Mouse (Mus musculus) gastrocnemius, postnatal 4 days (tissue): ENCODE results near the gene Baz1a. TPM values are rescaled to one million over a fixed set of nuclear protein-coding genes. Genes with fewer than 3 reads are reported as not detected.
A peak's percentile ranks its signal among the peaks of the same experiment; 100 is the strongest.
"Not testable (repeated sequence)": the region's sequence is repeated elsewhere in the genome, so short reads cannot be mapped to it uniquely, and the experiment has no call there.

Experiments used
- DNase-seq, 2 experiments: peaks; one replicate each; pipeline ENCODE4 v3.0.0; 2021 to 2022; ENCODE audit warnings: low spot score in 2 of 2, mixed read lengths in 2 of 2
- total RNA-seq, 2 experiments: library from RNA; stranded (reverse); gene quantifications; 2 replicates each; pipeline ENCODE4 v1.2.3; 2021

Baz1a gene
- total RNA-seq, 2 experiments from 2014 or later = 11.4 to 13.4 TPM

DNA sequence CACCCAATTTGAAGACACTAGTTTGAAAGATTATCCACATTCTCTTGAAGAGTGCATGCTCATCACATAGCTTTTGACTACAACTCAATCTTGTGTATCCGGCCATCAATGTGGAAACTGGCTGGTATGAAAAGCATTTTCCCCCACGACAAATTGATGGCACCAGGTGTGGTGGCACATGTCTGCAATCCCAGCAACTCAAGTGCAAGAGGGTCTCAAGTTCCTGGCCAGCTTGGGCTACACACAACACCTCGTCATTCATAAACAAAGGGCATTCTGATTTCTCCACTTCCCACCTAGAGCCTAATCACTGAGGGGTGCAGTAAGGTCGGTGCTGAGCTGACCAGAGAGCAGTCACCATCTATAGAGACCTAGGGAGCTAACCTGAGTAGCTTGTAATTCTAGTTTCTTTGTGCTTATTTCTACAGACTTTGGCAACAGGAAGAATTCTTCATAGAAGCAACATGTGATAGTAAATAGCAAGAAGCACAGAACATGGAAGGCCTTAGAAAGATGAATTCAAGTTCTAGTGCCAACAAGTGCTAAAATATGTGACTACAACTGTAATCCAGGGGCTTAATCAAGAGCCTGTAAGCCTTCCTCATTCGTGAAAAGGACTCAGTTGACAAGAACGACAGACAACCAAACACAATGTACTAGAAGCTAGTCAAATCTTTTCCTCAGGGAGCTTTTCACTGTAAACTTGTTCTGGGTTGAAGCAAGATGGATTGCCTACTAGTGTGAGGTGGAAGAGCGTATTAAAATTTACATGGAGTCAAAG, 31.0 kb downstream of the Baz1a start:
- no peak for DNase-seq

GRCm38 (mm10) chr12:54981962-54982361, 32.2 kb downstream of the Baz1a start:
- no peak for DNase-seq

GRCm38 (mm10) chr12:54980939-54981338, 33.2 kb downstream of the Baz1a start:
- DNase-seq = no peak

DNA sequence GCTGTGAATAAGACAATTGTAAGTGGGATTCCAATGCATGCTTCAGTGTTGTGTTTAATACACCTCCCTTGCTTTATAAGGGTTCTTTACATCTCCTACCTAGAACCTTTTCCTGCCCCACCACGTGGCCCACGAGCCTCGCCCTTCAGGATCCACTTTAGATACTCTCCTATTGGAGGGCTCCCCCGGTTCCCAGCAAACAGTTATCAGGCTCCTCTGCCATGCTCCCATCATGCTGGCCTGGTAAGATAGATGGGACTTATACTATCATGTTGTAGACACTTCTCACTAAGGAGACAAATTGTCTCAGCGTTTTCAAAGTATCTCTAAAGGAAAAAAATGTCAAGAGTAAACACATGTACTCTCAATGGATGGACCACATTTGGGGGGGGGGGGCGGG, 33.6 kb downstream of the Baz1a start:
- DNase-seq = no peak

DNA sequence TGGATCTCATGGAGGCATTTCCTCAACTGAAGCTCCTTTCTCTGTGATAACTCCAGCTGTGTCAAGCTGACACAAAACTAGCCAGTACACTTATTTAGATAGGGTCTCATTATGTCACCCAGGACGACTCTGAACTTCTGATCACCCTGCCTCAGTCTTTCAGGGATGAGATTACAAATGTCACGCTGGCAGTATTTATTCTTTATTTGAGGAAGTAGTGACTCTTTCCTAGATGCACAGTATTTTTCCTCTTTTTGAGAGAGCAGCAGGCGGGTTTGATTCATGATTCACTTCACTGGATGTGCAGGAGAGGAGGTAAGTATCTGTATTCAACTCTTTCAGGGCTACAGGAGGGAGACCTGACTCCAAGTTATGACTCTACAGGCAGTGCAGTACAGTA, 45.1 kb downstream of the Baz1a start:
- no peak for DNase-seq

DNA sequence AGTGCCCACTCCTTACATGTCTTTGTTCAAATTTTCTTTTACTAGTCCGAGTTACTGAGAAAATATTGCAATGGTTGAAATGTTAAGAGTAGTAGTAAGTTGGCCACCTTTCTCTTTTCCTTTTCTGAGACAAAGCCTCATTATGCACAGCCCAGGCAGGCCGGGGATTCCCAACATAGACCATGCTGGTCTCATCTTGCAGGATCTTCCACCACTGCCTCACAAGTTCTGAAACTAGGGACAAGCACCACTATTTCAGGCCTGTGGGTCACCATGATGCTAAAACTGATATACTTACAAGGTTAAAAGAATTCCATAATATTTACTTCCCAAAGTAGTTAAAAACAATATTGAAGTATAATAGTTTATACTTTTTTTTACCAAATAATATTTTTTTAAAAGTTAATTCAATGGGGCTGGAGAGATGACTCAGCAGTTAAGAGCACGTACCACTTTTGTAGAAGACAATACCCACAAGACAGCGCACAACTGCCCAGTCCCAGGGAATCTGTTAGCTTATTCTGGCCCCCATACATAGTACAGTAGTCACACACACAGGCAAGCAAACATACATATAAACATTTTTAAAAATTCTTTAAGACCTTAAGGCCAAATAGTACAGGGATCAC, 48.5 kb downstream of the Baz1a start:
- DNase-seq = no peak

GRCm38 (mm10) chr12:54959569-54959968, 54.6 kb downstream of the Baz1a start:
- no peak for DNase-seq

DNA sequence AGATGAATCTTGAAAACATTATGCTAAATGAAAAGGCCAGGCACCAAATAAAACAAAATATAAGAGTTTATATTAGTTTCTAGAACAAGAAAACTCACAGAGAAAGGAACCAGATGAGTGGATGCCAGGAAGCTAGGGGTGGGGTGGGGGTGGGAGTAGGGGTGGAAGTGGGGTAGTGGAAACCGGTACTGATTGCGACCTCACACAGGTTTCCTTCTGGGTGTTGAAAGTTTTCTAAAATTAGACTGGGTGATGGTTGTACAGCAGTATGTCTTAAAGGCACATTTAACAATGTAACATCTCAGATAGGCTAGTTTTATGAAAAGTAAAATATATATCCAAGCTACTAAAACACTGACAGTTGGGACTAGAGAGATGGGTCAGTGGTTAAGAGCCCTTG, 57.2 kb downstream of the Baz1a start:
- DNase-seq = no peak

DNA sequence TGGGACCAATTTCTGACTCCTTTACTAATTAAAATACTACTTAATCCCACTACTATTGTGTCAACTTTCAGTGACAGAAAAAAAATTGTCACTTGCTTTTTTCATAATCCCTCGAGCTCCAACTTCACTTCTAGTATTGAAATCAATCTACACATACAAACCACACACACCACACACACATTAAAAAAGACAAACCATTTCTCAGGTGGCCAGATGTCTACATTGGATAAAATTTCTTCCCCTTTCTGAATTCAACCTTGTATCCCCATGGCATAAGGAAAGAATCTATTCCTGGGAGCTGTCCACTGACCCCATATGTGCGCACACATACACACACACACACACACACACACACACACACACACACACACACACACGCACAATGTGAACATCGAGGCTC, 57.7 kb downstream of the Baz1a start:
- no peak for DNase-seq

- no peak for DNase-seq
Observed at GRCm38 (mm10) chr12:54946116-54946515, 68.0 kb downstream of the Baz1a start.

DNA sequence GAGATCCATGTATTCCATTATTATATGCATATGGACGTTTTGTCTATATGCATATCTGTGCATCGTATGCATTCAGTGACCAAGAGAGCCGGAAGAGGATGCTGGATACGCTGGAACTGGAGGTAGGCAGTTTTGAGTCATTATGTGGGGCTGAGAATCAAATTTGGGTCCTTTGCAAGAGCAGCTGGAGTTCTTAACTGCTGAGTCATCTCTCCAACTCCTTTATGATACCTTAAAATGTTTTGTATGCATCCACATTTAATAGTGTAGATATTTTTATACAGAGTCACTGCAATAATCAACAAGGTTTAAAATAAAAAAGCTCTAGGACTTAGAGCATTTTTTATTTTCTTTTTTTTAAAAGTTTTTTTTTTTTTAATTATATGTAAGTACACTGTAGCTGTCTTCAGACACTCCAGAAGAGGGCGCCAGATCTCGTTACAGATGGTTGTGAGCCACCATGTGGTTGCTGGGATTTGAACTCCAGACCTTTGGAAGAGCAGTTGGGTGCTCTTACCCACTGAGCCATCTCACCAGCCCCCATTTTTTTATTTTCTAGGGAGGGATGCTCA, 71.5 kb downstream of the Baz1a start:
- not testable (repeated sequence) for DNase-seq

DNA sequence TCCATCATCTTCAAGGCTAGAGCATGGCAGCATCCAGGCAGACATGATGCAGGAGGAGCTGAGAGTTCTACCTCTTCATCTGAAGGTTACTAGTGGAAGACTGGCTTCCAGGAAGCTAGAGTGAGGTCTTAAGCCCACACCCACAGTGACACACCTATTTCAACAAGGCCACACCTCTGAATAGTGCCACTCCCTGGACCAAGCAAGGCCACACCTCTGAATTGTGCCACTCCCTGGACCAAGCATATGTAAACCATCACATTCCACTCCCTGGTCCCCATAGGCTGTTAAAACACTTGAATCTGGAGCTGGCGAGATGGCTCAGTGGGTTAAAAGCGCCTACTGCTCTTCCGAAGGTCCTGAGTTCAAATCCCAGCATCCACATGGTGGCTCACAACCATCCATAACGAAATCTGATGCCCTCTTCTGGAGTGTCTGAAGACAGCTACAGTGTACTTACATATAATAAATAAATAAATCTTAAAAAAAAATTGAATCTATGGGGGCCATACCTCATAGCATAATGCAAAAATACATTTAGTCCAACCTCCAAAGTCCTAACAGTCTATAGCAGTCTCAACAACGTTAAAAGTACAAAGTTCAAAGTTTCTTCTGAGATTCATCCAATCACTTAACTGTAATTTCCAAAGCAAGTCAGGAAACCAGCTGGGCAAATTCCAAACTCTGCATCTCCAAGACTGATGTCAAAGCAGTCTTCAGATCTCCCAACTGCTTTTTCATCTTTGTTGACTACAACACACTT, 76.4 kb downstream of the Baz1a start:
- DNase-seq = not testable (repeated sequence)

DNA sequence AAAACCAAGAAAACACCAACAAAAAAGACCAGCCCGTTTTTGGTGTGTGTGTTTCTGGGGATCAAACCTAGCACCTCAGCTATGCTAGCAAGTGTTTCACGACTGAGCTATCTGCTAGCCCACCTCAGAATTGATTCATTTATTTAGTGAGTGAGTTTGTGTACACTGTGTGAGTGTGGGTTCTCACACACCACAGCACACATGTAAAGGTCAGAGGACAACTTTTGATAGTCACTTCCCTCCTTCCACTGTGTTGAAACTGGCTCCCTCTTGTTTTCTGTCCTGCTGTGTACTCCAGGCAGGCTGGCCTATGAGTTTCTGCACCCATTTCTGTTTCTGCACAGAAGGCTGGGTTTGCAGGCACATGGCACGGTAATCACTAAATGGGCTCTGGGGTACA, 103.8 kb downstream of the Baz1a start:
- no peak for DNase-seq

DNA sequence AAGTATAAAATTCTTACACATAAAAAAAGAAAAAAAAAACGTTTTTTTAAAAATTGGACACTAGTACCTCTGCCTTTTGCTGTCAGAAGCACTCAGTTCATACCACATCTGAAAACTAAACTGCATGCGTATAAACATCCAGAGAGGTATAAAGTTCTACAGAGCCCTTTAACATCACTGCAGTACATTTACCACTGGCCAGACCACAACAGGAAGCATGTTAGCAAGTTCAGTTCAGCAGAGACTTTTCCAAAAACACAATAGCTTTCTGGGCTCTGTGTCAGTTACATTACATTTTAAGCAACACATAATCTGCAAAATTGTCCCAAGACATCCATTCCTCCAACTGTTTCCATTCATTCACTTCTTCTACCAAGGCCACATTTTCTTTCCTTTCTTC, 121.6 kb downstream of the Baz1a start:
- DNase-seq = not testable (repeated sequence)

GRCm38 (mm10) chr12:54890426-54890825, 123.7 kb downstream of the Baz1a start:
- DNase-seq = no peak

GRCm38 (mm10) chr12:54887580-54888127, 126.5 kb downstream of the Baz1a start:
- DNase-seq = no peak

GRCm38 (mm10) chr12:54879630-54880029, 134.5 kb downstream of the Baz1a start:
- peak; percentile 29 to 53 for DNase-seq

- no peak for DNase-seq
Observed at GRCm38 (mm10) chr12:54879211-54879610, 134.9 kb downstream of the Baz1a start.

DNA sequence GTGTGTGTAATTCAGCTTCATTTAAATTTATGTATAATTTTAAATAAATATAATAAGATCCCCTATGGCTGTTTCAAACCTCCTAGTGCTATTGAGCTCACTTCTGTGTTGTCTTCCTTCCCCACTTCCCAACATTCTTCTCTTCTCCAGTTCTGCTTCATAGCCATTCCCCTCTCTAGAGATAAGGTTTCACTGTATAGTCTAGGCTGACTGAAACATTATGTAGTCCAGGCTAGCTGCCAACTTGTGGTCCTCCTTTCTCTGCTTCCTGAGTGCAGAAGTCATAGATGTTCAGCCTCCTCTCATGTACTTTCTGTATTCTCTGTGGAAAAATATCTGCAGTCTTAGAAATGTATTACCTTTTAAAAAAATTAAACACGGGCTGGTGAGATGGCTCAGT, 136.3 kb downstream of the Baz1a start:
- no peak for DNase-seq

DNA sequence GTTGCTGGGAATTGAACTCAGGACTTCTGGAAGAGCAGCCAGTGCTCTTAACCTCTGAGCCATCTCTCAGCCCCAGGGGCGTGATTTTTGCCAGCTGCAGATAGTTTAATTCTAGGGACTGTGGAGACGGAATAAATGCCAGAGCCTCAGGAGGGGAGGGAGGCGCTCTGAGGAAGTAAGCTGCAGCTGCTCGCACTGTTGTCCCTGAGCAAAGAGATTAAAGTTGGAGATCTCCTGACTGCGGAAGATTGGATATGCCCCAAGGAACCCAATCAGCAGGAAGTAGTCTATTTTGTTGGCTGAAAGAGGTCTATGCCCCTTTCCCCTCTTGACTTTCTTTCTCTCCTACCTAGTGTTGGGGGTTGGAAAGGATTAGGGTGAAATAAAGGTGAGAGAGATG, 137.3 kb downstream of the Baz1a start:
- DNase-seq = no peak

DNA sequence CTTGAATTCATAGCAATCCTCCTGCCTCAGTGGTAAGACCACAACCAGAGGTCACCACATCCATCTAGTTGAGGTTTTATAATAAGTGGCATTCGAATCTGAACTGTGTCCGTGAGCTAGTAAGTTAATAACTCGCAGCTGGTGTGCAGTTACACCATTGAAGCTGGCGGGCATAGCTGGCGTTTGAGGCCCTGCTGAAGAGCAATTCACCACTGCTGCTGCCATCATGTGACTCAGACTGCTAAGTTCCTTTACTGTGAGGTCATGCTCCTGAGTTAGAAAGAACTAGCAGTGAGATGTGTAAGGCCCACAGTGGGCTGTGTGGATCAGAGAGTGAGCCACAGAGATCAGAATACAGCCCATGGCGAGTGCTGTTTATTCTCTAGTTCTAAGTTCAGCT, 139.4 kb downstream of the Baz1a start:
- peak in 1 of 2 experiments; percentile 24 for DNase-seq
